Mouse (Mus musculus) brain, embryonic 14.5 days (tissue): ENCODE measurements at regions not wholly inside any gene's neighbourhood (a gene's known extent, or its start where the extent isn't known, plus 50 kb on each side); places are given as distances from the start of the nearest gene placed in this dataset.
A peak's percentile ranks its signal among the peaks of the same experiment; 100 is the strongest.

Experiments used
- DNase-seq: peaks from one replicate; pipeline ENCODE4 v3.0.0-alpha.2; 2011; ENCODE audit warnings: low read depth
- CTCF ChIP-seq: fragments of 200-500 bp; IDR thresholded peaks from 2 replicates; pipeline ENCODE4 v1.5.1; 2012; ENCODE audit warnings: inconsistent platforms, mild to moderate bottlenecking, moderate library complexity, borderline replicate concordance; ENCODE audit not compliant: insufficient read depth, insufficient read length; ENCODE audit errors: extremely low read depth
- POLR2A ChIP-seq: fragments of 200-500 bp; IDR thresholded peaks from 2 replicates; pipeline ENCODE4 v1.6.1; 2012; ENCODE audit warnings: mild to moderate bottlenecking, inconsistent platforms, borderline replicate concordance; ENCODE audit not compliant: poor library complexity, insufficient read depth, insufficient read length, severe bottlenecking; ENCODE audit errors: extremely low read depth

GRCm38 (mm10) chr8:66568861-66569260, 57.3 kb downstream of the Tktl2 start:
- TF ChIP-seq POLR2A (no peak), CTCF (no peak)
- no peak for DNase-seq

GRCm38 (mm10) chr8:66586182-66586581, 74.6 kb downstream of the Tktl2 start:
- DNase-seq: no peak
- no peak for TF ChIP-seq POLR2A
- TF ChIP-seq CTCF: no peak

GRCm38 (mm10) chr8:66586850-66587249, 75.3 kb downstream of the Tktl2 start:
- no peak for TF ChIP-seq POLR2A
- TF ChIP-seq CTCF: no peak
- DNase-seq: no peak

GRCm38 (mm10) chr8:66587272-66587671, 75.7 kb downstream of the Tktl2 start:
- no peak for DNase-seq

GRCm38 (mm10) chr8:66589437-66589836, 77.9 kb downstream of the Tktl2 start:
- no peak for DNase-seq
- TF ChIP-seq CTCF: peak; percentile 2; the same call in 1 of the 2 replicates
- TF ChIP-seq POLR2A: no peak

More at GRCm38 (mm10) chr8:66587272-66587671, 75.7 kb downstream of the Tktl2 start:
- no peak for TF ChIP-seq POLR2A
- TF ChIP-seq CTCF: no peak

GRCm38 (mm10) chr8:66607194-66607593, 80.7 kb downstream of the Npy5r start:
- DNase-seq: peak; percentile 62
- TF ChIP-seq CTCF (no peak), POLR2A (no peak)

- peak; percentile 49 for DNase-seq
These were observed 64.6 kb downstream of the Npy5r start for GRCm38 (mm10) chr8:66623361-66623760.

GRCm38 (mm10) chr8:66623822-66624221, 64.1 kb downstream of the Npy5r start:
- peak; percentile 2; the same call in 1 of the 2 replicates for TF ChIP-seq CTCF
- TF ChIP-seq POLR2A: no peak
- DNase-seq: no peak

More at GRCm38 (mm10) chr8:66623361-66623760, 64.6 kb downstream of the Npy5r start:
- no peak for TF ChIP-seq CTCF
- TF ChIP-seq POLR2A: no peak
